Mouse (Mus musculus) NIH3T3 (cell line): ENCODE results near the gene Zp1.

Experiments
- DNase-seq: peaks from one replicate; pipeline ENCODE4 v3.0.0-alpha.2; 2012; ENCODE audit warnings: low read depth

Gene Zp1

DNA sequence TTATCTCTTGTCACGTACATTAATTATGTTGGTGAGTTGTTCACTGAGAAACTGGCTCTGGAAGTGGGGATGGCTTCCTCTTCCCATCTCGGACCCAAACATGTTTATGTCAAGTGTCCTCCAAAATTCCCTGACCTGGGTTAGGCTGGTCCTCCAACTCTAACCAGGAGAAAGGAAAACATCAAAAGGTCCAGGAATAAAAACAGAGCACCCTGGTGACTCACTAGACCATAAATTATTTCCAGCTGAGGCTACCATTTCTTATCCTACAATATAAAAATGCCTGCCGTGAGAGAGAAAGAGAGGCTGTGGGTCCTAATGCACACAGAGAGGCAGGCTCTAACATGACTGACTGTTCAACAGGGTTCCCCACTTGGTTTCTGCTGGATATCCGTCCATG, 3.8 kb upstream of the Zp1 start:
- peak; percentile 62 for DNase-seq

DNA sequence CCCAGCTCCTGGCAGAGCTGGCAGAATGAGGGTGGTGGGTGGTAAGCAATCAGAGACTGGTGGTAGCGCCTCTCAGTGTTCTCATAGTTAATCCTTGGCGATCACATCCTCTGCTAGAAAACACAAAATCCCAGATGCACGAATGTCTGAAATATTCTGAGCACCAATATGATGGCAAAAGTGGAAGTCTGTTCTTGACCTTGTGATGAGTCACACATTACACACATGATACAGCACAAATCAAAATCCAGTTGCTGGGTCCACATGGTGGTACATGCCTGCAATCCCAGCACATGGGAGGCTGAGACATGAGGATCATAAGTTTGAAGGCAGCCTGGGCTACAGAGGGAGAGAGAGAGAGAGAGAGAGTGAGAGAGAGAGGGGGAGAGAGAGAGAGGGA, 626 bp upstream of the Zp1 start:
- DNase-seq = peak; percentile 35

- no peak for DNase-seq
Observed at GRCm38 (mm10) chr19:10918321-10918991, 2.0 kb downstream of the Zp1 start.

- no peak for DNase-seq
Observed at GRCm38 (mm10) chr19:10916506-10916905, 3.9 kb downstream of the Zp1 start.

DNA sequence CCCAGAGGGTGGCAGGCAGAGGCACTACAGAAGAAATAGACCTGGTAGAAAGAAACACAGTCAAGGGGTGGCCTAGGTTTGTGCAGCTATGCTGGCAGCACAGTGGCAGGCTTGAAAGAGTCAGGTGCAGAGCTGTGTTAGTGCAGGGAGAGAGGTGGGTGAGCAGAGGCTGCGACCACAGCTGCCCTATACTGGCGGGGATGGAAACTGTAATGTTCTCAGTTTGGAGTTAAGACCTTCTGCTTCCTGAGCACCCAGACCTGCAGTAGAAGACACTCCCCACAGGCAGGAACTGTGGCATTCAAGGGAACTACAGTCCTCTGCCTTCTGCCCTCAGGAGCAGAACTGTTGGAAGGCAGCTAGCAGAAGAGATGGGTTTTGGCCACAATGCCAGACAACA, 5.6 kb downstream of the Zp1 start:
- no peak for DNase-seq

GRCm38 (mm10) chr19:10914291-10914690, 6.1 kb downstream of the Zp1 start:
- peak; percentile 43 for DNase-seq

- DNase-seq = peak; percentile 90
Observed at GRCm38 (mm10) chr19:10909087-10909721, 11.2 kb downstream of the Zp1 start.

DNA sequence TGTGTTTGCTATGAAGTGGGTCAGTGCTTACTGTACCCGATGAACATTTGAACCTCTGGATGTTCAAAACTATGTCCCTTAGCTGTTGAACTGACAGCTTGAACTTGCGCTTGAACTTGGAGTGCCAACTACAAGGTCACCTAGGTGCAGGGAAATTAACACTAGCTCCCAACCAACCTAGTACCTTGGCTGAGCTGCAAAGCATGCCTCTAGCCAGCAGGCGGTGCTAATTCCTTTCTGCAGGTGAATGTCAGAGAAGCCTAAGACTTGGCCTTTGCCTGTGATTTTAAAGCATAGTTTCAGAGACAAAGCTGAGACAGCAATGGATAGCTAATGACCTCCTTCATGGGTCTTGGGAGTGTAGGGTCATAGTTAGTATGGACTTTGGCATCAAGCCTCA, 12.5 kb downstream of the Zp1 start:
- peak; percentile 81 for DNase-seq

- no peak for DNase-seq
Observed at GRCm38 (mm10) chr19:10905728-10906000, 14.8 kb downstream of the Zp1 start.

DNA sequence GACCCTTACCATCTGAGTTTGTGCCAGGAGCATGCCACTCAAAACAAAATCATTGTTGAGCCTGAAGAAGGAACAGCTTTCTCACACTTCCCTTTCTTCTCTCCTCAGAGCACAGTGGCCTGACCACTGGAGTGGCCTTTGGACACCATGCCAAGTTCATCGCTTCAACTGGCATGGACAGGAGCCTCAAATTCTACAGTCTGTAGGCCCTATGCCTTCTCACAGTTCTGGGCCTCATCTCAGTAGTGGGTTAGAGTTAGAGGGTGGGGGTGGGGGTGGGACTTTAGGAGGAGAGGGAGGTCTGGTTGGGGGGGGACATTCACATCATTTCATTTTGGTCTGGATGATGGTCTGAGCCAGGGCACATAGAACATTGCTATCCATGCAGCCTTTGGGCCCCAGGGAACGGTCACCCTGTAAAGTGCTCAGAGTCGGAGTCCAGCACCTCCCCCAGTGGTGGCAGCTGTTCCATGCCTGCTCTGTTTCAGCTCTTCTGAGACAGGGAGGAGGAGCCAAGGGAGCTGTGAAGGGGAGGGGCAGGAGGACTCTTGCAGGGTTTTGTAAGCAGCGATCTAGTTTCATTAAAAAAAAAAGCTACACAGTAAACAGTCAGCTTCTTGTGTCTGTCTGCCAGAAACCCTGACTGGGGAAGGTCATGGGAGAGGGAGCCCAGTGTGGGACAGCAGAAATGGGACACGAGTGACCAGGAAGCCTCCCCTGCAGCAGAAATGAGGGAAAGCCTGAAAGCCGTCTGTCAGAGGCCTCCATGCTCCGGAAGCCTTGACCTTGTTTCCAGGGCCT, 15.3 kb downstream of the Zp1 start:
- peak; percentile 58 for DNase-seq

- no peak for DNase-seq
Observed at GRCm38 (mm10) chr19:10904512-10904911, 15.9 kb downstream of the Zp1 start.

DNA sequence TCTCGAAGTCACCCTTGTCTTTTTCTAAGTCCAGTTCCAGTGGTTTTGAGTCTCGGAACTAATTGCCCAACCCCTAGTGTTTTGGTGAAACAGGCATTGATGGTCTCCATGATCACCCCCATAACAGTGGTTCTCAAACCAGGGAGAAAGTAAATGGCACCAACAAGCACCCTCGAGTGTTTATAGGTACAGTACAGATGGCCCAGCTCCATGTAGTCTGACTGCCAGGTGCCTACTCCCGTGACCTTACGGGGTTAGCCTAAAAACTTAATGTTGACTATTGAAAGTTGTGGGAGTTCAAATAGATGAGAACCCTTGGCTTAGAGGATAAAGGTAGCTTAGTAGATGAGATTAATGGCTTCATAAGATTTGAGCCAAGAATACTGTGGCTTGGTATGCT, 19.4 kb downstream of the Zp1 start:
- no peak for DNase-seq

- DNase-seq = no peak
Observed at GRCm38 (mm10) chr19:10900315-10900714, 20.1 kb downstream of the Zp1 start.

- no peak for DNase-seq
Observed at GRCm38 (mm10) chr19:10897491-10897890, 22.9 kb downstream of the Zp1 start.

DNA sequence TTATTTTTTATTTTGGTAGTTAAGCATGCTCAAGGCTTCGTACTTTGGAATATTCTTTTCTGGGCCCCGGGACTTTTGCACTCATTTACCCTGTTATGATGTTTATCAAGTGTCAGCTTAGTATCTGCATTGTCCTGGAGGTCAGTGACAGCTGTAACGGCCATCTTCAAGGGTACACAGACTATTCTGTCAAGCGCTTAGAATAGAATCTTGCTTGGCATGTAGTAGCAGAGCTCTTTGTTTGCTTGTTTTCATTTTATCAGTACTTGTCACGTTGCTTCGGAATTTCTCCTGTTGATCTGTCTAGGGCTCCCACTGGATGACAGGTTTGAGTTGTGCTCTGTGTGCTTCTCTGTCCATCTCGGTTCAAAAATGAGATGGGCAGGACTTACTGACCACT, 23.6 kb downstream of the Zp1 start:
- no peak for DNase-seq

- peak; percentile 82 for DNase-seq
Observed at GRCm38 (mm10) chr19:10895708-10896107, 24.7 kb downstream of the Zp1 start.

DNA sequence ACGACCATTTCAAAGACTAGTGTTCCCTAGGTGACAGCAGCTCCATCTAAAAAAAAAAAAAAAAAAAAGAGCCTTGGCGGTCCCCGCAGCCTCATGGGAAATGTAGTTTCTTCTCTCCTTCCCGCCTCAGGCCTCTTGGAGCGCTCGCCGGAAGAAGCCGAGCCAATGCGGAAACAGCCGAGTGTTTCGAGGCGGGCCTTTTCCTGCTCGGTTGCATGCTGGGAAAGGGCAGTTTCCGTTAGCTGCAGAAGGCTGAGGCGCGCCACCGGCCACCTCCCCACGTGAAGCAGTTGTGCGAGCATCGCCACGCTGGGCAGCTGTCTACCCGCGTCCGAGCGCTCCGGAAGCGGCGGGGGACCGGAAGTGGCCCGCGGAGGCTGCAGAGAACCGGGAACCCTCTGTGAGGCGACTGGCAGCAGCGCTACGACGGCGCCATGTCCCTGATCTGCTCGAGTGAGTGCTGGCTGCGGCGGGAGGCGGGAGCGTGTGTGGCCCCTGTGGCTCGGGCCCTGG, 25.4 kb downstream of the Zp1 start, which contains the start of gene Prpf19:
Gene Prpf19, plus strand, starts transcription at position 216 of the 513 bp plus-strand sequence.
- DNase-seq = peak; percentile 99

DNA sequence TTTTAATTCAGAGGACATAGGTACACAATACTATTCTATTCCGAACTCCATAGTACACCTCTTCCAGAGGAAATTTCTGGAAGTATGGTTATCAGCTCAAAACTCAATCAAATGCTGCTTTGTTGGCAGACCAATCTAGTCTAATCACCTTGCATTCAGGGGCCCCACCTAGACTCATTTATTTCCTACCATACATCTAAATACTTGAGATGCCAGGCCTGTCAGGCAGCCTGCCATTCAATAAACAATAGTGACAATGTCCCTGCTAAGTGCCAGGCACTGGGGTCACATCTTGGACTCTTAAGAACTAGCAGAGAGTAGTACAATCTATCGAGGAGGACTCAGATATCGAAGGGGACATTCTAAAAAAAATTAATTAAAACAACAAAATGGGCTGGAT, 28.2 kb downstream of the Zp1 start:
- DNase-seq = no peak

- peak; percentile 99 for DNase-seq
Observed at GRCm38 (mm10) chr19:10881426-10882154, 38.8 kb downstream of the Zp1 start, which contains the start of gene Tmem109. Gene Tmem109, minus strand, starts transcription at chr19:10882001.

DNA sequence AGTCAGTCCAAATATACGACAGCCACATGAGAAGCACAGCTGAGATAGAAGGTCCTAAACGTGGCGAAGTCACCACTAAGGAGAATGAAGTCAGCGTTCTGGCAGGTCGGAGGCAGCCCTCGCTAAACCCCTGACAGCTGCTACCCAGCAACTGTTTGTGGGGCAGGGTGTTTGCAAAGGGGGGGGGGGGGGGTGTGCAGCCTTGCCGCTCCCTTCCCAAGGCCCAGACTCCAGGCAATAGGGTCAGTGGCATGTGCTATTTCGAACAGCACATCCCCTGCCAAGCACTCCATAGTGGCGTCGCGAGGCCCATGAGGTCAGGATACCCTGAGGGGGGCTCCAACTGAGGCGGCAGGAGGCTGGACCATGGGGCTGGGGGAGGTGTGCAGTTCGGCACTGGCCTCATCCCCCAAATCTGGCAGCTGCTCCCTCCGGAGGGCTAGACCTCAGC, 39.4 kb downstream of the Zp1 start:
- no peak for DNase-seq

GRCm38 (mm10) chr19:10880085-10880974, 40.1 kb downstream of the Zp1 start:
- DNase-seq = peak; percentile 80
